Mouse (Mus musculus) intestine, embryonic 14.5 days (tissue): ENCODE results near the gene Dag1. TPM values are rescaled to one million over a fixed set of nuclear protein-coding genes. Genes with fewer than 3 reads are reported as not detected.
"Not testable (repeated sequence)": the region's sequence is repeated elsewhere in the genome, so short reads cannot be mapped to it uniquely, and the experiment has no call there.

Experiments used
- ATAC-seq: fragments of 200-750 bp; cut with Nextera tagmentation; replicated peaks from 2 replicates; pipeline ENCODE4 v1.8.0; 2017; ENCODE audit warnings: low read depth, moderate number of reproducible peaks, moderate TSS enrichment, moderate library complexity; ENCODE audit not compliant: low FRiP score, low TSS enrichment
- DNase-seq: peaks from one replicate; pipeline ENCODE4 v3.0.0-alpha.2; 2018; ENCODE audit warnings: low spot score
- H3K27ac ChIP-seq: fragments of 300-500 bp; sonication (generic); 2 replicates; pipeline ENCODE4 v1.5.1; 2014; ENCODE audit warnings: low read depth, mild to moderate bottlenecking, control low read depth
- H3K27me3 ChIP-seq: fragments of 300-500 bp; sonication (generic); replicated peaks from 2 replicates; pipeline ENCODE4 v1.6.1; 2014; ENCODE audit warnings: low read length, control low read depth; ENCODE audit not compliant: control insufficient read depth, insufficient read depth
- H3K36me3 ChIP-seq: fragments of 300-500 bp; sonication (generic); 2 replicates; pipeline ENCODE4 v1.6.1; 2014; ENCODE audit warnings: low read length, control low read depth; ENCODE audit not compliant: control insufficient read depth, insufficient read depth
- H3K4me1 ChIP-seq: fragments of 300-500 bp; sonication (generic); replicated peaks from 2 replicates; pipeline ENCODE4 v1.6.1; 2014; ENCODE audit warnings: low read length, control low read depth, mixed read lengths; ENCODE audit not compliant: control insufficient read depth, insufficient read depth
- H3K4me2 ChIP-seq: fragments of 300-500 bp; sonication (generic); 2 replicates; pipeline ENCODE4 v1.6.1; 2014; ENCODE audit warnings: low read length
- H3K4me3 ChIP-seq: fragments of 300-500 bp; sonication (generic); 2 replicates; pipeline ENCODE4 v1.5.1; 2014; ENCODE audit warnings: low read depth, low read length, control low read depth, mixed read lengths
- H3K9ac ChIP-seq: fragments of 300-500 bp; sonication (generic); 2 replicates; pipeline ENCODE4 v1.6.1; 2014; ENCODE audit warnings: mild to moderate bottlenecking, low read length
- H3K9me3 ChIP-seq: fragments of 300-500 bp; sonication (generic); 2 replicates; pipeline ENCODE4 v1.6.1; 2016; ENCODE audit warnings: low read length, control low read depth; ENCODE audit not compliant: control insufficient read depth
- WGBS: fragments of 180-500 bp; shearing (Covaris S2); extraction: QIAGEN DNeasy Blood & Tissue Kit; methylation state at CpG from one replicate; pipeline ENCODE4 v1.1.7; 2014; 5-methylcytosine and 5-hydroxymethylcytosine counted together
- polyA plus RNA-seq: library from polyadenylated mRNA; unstranded; fragments of >200 nt; fragmentation: Nextera tagmentation; extraction: Ambion mirVana; gene quantifications from 2 replicates; pipeline ENCODE4 v1.2.1, GENCODE M21; 2014

The Dag1 gene
- polyA plus RNA-seq, 1 experiment from 2014 or later = 75.6 TPM

GRCm38 (mm10) chr9:108205571-108205901 lies 58.2 kb downstream of the Dag1 start:
- Histone ChIP-seq H3K4me3 (no peak overlapping the region), H3K27me3 (no peaks in the 10 kb centered on the region), H3K4me2 (no peak overlapping the region), H3K9me3 (no peaks in the 10 kb centered on the region), H3K36me3 (peaks cover 38% of the 10 kb centered on the region), H3K4me1 (peaks cover 5% of the 10 kb centered on the region; the same call in 1 of the 2 replicates), H3K9ac (no peak overlapping the region), H3K27ac (no peak overlapping the region)
- WGBS = 85% methylated on average over 3 of the region's 3 CpGs
- ATAC-seq = no peak
- DNase-seq = no peak

- Histone ChIP-seq H3K27ac (no peak overlapping the region), H3K4me2 (no peak overlapping the region), H3K27me3 (no peaks in the 10 kb centered on the region), H3K9ac (no peak overlapping the region), H3K4me1 (peaks cover 6% of the 10 kb centered on the region; the same call in 1 of the 2 replicates), H3K36me3 (peaks cover 38% of the 10 kb centered on the region), H3K9me3 (no peaks in the 10 kb centered on the region), H3K4me3 (no peak overlapping the region)
- WGBS = 87% methylated on average over 8 of the region's 8 CpGs
- no peak for DNase-seq
- ATAC-seq = no peak
Measured at GRCm38 (mm10) chr9:108204884-108205570, 58.7 kb downstream of the Dag1 start.

- WGBS = 36% methylated on average over 13 of the region's 13 CpGs
- peak; percentile 78 for DNase-seq
- no peaks in the 10 kb centered on the region for H3K9me3 ChIP-seq
- H3K4me1 ChIP-seq = peaks cover 6% of the 10 kb centered on the region; the same call in 1 of the 2 replicates
- ATAC-seq = no peak
- H3K4me2 ChIP-seq = no peak overlapping the region
- H3K27ac ChIP-seq = no peak overlapping the region
- no peak overlapping the region for H3K9ac ChIP-seq
- H3K4me3 ChIP-seq = no peak overlapping the region
- H3K27me3 ChIP-seq = no peaks in the 10 kb centered on the region
- H3K36me3 ChIP-seq = peaks cover 22% of the 10 kb centered on the region
Measured at GRCm38 (mm10) chr9:108203015-108203414, 60.7 kb downstream of the Dag1 start.

GRCm38 (mm10) chr9:108202169-108202568 lies 61.6 kb downstream of the Dag1 start:
- Histone ChIP-seq H3K9me3 (no peaks in the 10 kb centered on the region), H3K4me2 (no peak overlapping the region), H3K27me3 (no peaks in the 10 kb centered on the region), H3K4me3 (no peak overlapping the region), H3K9ac (no peak overlapping the region), H3K27ac (no peak overlapping the region), H3K36me3 (peaks cover 14% of the 10 kb centered on the region), H3K4me1 (peaks cover 6% of the 10 kb centered on the region; the same call in 1 of the 2 replicates)
- 95% methylated on average over 2 of the region's 2 CpGs for WGBS
- DNase-seq (no peak), ATAC-seq (no peak)

- H3K4me1 ChIP-seq = peaks cover 6% of the 10 kb centered on the region; the same call in 1 of the 2 replicates
- ATAC-seq (peak; percentile 94), DNase-seq (peak; percentile 89)
- peaks cover 3% of the 10 kb centered on the region; the same call in 1 of the 2 replicates for H3K36me3 ChIP-seq
- under 1% methylated on average over 13 of the region's 13 CpGs for WGBS
- peak overlapping the region; percentile 15; the same call in 1 of the 2 replicates for H3K4me3 ChIP-seq
- H3K27me3 ChIP-seq = no peaks in the 10 kb centered on the region
- H3K27ac ChIP-seq = no peak overlapping the region
- peak overlapping the region; percentile 49 for H3K4me2 ChIP-seq
- H3K9ac ChIP-seq = no peak overlapping the region
- no peaks in the 10 kb centered on the region for H3K9me3 ChIP-seq
Measured at GRCm38 (mm10) chr9:108201160-108201559, 62.6 kb downstream of the Dag1 start.

- Histone ChIP-seq H3K4me2 (no peak overlapping the region), H3K27ac (no peak overlapping the region), H3K4me3 (no peak overlapping the region), H3K36me3 (no peaks in the 10 kb centered on the region), H3K9me3 (no peaks in the 10 kb centered on the region), H3K9ac (no peak overlapping the region), H3K4me1 (peaks cover 6% of the 10 kb centered on the region; the same call in 1 of the 2 replicates), H3K27me3 (no peaks in the 10 kb centered on the region)
- WGBS = 52% methylated on average over 4 of the region's 4 CpGs
- DNase-seq = no peak
- no peak for ATAC-seq
Measured at GRCm38 (mm10) chr9:108198621-108199020, 65.1 kb downstream of the Dag1 start.

GRCm38 (mm10) chr9:108196920-108197677 lies 66.7 kb downstream of the Dag1 start:
- no peak for ATAC-seq
- DNase-seq = peak; percentile 62
- 27% methylated on average over 24 of the region's 24 CpGs for WGBS
- no peaks in the 10 kb centered on the region; the same call in 1 of the 2 replicates for H3K27me3 ChIP-seq
- H3K9me3 ChIP-seq = no peaks in the 10 kb centered on the region
- H3K27ac ChIP-seq = peak overlapping the region; percentile 11; the same call in 1 of the 2 replicates
- 0 out of 2 replicates have a peak overlapping the region, but pooled peaks have one; percentile 13 for H3K4me3 ChIP-seq
- peak overlapping the region; percentile 47 for H3K4me2 ChIP-seq
- H3K4me1 ChIP-seq = peaks cover 6% of the 10 kb centered on the region; the same call in 1 of the 2 replicates
- H3K36me3 ChIP-seq = no peaks in the 10 kb centered on the region
- H3K9ac ChIP-seq = 0 out of 2 replicates have a peak overlapping the region, but pooled peaks have one; percentile 10

GRCm38 (mm10) chr9:108196222-108196621 lies 67.5 kb downstream of the Dag1 start:
- not testable (repeated sequence) for H3K27me3 ChIP-seq, H3K4me2 ChIP-seq, H3K4me3 ChIP-seq, H3K4me1 ChIP-seq, DNase-seq, H3K9ac ChIP-seq, H3K27ac ChIP-seq, ATAC-seq, H3K36me3 ChIP-seq, H3K9me3 ChIP-seq
- whole genome bisulfite sequencing = 62% methylated on average over 6 of the region's 6 CpGs
